Mouse (Mus musculus) bone marrow macrophage, adult 2 months (primary cell): ENCODE measurements around the gene 1190005I06Rik.
A peak's percentile ranks its signal among the peaks of the same experiment; 100 is the strongest.

Source experiments
- CTCF ChIP-seq: IDR thresholded peaks from 2 replicates; pipeline ENCODE4 v1.5.1; 2012; ENCODE audit warnings: low read depth, mild to moderate bottlenecking, low read length, moderate library complexity
- POLR2A ChIP-seq: IDR thresholded peaks from 2 replicates; pipeline ENCODE4 v1.6.1; 2012; ENCODE audit warnings: mild to moderate bottlenecking, low read depth, low read length, borderline replicate concordance

DNA sequence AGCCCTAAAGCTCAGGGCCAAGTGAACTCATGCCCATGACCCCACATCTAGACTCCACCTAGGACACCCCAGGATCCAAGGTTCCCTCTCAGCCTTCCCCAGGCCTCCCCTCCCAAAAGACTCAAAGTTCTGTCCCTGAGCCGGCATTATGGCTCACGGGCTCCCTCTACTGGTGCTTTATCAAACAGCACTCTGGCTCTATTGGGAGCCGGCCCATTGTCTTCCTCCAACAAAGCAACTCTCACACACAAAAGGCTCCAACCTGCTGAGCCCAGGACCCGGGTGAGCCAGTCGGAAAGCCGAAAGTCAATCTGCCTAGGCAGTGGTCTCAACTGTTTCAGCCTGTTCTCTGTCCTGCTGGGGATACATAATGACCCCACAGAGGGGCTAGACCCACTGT, 29.3 kb downstream of the 1190005I06Rik start:
- peak; percentile 70 for TF ChIP-seq CTCF
- no peak for TF ChIP-seq POLR2A
